Mouse (Mus musculus): Measurements from ENCODE around the gene Ncor2.

GRCm38 (mm10) chr5:124997913-124998312, 181.1 kb downstream of the Ncor2 start:
- TF ChIP-seq CTCF (IDR thresholded peaks at IDR 0.05; ENCODE audit: low read depth, low read length) (no peak), POLR2A (IDR thresholded peaks at IDR 0.05; ENCODE audit: borderline replicate concordance, low read depth, low read length) (no peak)
